Mouse (Mus musculus): ENCODE results near the gene Fam57b. TPM values are rescaled to one million over a fixed set of nuclear protein-coding genes. Genes with fewer than 3 reads are reported as not detected.

The Fam57b gene
- polyA plus RNA-seq, 1 experiment, result 0.08 TPM

GRCm38 (mm10) chr7:126802134-126802889 lies 4.8 kb downstream of the Fam57b start:
- no peak overlapping the region for H3ac ChIP-seq (ENCODE audit: control insufficient read depth, insufficient read length, low read depth)
- TF ChIP-seq MYOD1 (IDR thresholded peaks at IDR 0.05; ENCODE audit: control insufficient read depth, insufficient read length, low read depth), result peak; percentile 17
- TF ChIP-seq CTCF (IDR thresholded peaks at IDR 0.05; ENCODE audit: control insufficient read depth, insufficient read depth, insufficient read length), result no peak
- no peaks in the 10 kb centered on the region for H3K27me3 ChIP-seq (ENCODE audit: control insufficient read depth, insufficient read depth, insufficient read length)
- H3K79me2 ChIP-seq (ENCODE audit: control insufficient read depth, insufficient read depth), result peaks cover 23% of the 10 kb centered on the region
- peaks cover 15% of the 10 kb centered on the region for H3K79me3 ChIP-seq (ENCODE audit: low read depth)
- H3K36me3 ChIP-seq (ENCODE audit: control insufficient read depth, insufficient read depth), result peaks cover 3% of the 10 kb centered on the region
- no peak overlapping the region for H3K4me3 ChIP-seq (ENCODE audit: insufficient read depth, poor library complexity, severe bottlenecking)

- H3K27me3 ChIP-seq (ENCODE audit: control insufficient read depth, insufficient read depth, insufficient read length), result no peaks in the 10 kb centered on the region
- H3K79me2 ChIP-seq (ENCODE audit: control insufficient read depth, insufficient read depth), result peaks cover 23% of the 10 kb centered on the region
- H3K79me3 ChIP-seq (ENCODE audit: low read depth), result peaks cover 9% of the 10 kb centered on the region
- no peak overlapping the region for H3ac ChIP-seq (ENCODE audit: control insufficient read depth, insufficient read length, low read depth)
- no peak for TF ChIP-seq USF1 (IDR thresholded peaks at IDR 0.05; ENCODE audit: low read depth)
- TF ChIP-seq CTCF (IDR thresholded peaks at IDR 0.05; ENCODE audit: control insufficient read depth, insufficient read depth, insufficient read length), result no peak
- TF ChIP-seq MYOD1 (IDR thresholded peaks at IDR 0.05; ENCODE audit: control insufficient read depth, insufficient read length, low read depth), result no peak
- TF ChIP-seq MYOG (IDR thresholded peaks at IDR 0.05; ENCODE audit: control insufficient read depth, extremely low read depth, insufficient read length), result no peak
- TF ChIP-seq CEBPB (IDR thresholded peaks at IDR 0.05; ENCODE audit: low read depth), result no peak
- TF ChIP-seq FOSL1 (IDR thresholded peaks at IDR 0.05; ENCODE audit: insufficient read depth, low read length, poor library complexity, severe bottlenecking), result no peak
- no peak for TF ChIP-seq MAX (IDR thresholded peaks at IDR 0.05)
- no peak overlapping the region for H3K4me3 ChIP-seq (ENCODE audit: insufficient read depth, poor library complexity, severe bottlenecking)
- H3K36me3 ChIP-seq (ENCODE audit: control insufficient read depth, insufficient read depth), result no peaks in the 10 kb centered on the region
Observed at GRCm38 (mm10) chr7:126803181-126803580, 5.7 kb downstream of the Fam57b start.

GRCm38 (mm10) chr7:126803751-126804150 lies 6.3 kb downstream of the Fam57b start:
- H3K36me3 ChIP-seq (ENCODE audit: control insufficient read depth, insufficient read depth), result no peaks in the 10 kb centered on the region
- H3K79me2 ChIP-seq (ENCODE audit: control insufficient read depth, insufficient read depth), result peaks cover 23% of the 10 kb centered on the region
- peaks cover 3% of the 10 kb centered on the region for H3K79me3 ChIP-seq (ENCODE audit: low read depth)
- H3ac ChIP-seq (ENCODE audit: control insufficient read depth, insufficient read length, low read depth), result no peak overlapping the region
- no peak for TF ChIP-seq CTCF (IDR thresholded peaks at IDR 0.05; ENCODE audit: control insufficient read depth, insufficient read depth, insufficient read length)
- no peak for TF ChIP-seq MYOD1 (IDR thresholded peaks at IDR 0.05; ENCODE audit: control insufficient read depth, insufficient read length, low read depth)
- no peak for TF ChIP-seq USF1 (IDR thresholded peaks at IDR 0.05; ENCODE audit: low read depth)
- no peak for TF ChIP-seq MAX (IDR thresholded peaks at IDR 0.05)
- TF ChIP-seq MYOG (IDR thresholded peaks at IDR 0.05; ENCODE audit: control insufficient read depth, extremely low read depth, insufficient read length), result no peak
- no peak for TF ChIP-seq CEBPB (IDR thresholded peaks at IDR 0.05; ENCODE audit: low read depth)
- TF ChIP-seq FOSL1 (IDR thresholded peaks at IDR 0.05; ENCODE audit: insufficient read depth, low read length, poor library complexity, severe bottlenecking), result no peak
- no peaks in the 10 kb centered on the region for H3K27me3 ChIP-seq (ENCODE audit: control insufficient read depth, insufficient read depth, insufficient read length)
- H3K4me3 ChIP-seq (ENCODE audit: insufficient read depth, poor library complexity, severe bottlenecking), result no peak overlapping the region

- no peak for TF ChIP-seq FOSL1 (IDR thresholded peaks at IDR 0.05; ENCODE audit: insufficient read depth, low read length, poor library complexity, severe bottlenecking)
- TF ChIP-seq CEBPB (IDR thresholded peaks at IDR 0.05; ENCODE audit: low read depth), result no peak
- TF ChIP-seq MYOD1 (IDR thresholded peaks at IDR 0.05; ENCODE audit: control insufficient read depth, insufficient read length, low read depth), result no peak
- no peak for TF ChIP-seq CTCF (IDR thresholded peaks at IDR 0.05; ENCODE audit: control insufficient read depth, insufficient read depth, insufficient read length)
- no peak for TF ChIP-seq USF1 (IDR thresholded peaks at IDR 0.05; ENCODE audit: low read depth)
- no peak for TF ChIP-seq MYOG (IDR thresholded peaks at IDR 0.05; ENCODE audit: control insufficient read depth, extremely low read depth, insufficient read length)
- no peak for TF ChIP-seq MAX (IDR thresholded peaks at IDR 0.05)
- H3K27me3 ChIP-seq (ENCODE audit: control insufficient read depth, insufficient read depth, insufficient read length), result no peaks in the 10 kb centered on the region
- peaks cover 2% of the 10 kb centered on the region for H3K79me3 ChIP-seq (ENCODE audit: low read depth)
- H3K4me3 ChIP-seq (ENCODE audit: insufficient read depth, poor library complexity, severe bottlenecking), result no peak overlapping the region
- no peak overlapping the region for H3ac ChIP-seq (ENCODE audit: control insufficient read depth, insufficient read length, low read depth)
- no peaks in the 10 kb centered on the region for H3K36me3 ChIP-seq (ENCODE audit: control insufficient read depth, insufficient read depth)
- H3K79me2 ChIP-seq (ENCODE audit: control insufficient read depth, insufficient read depth), result peaks cover 20% of the 10 kb centered on the region
Observed at GRCm38 (mm10) chr7:126806956-126807355, 9.5 kb downstream of the Fam57b start.

GRCm38 (mm10) chr7:126807405-126807804 lies 9.9 kb downstream of the Fam57b start:
- H3ac ChIP-seq (ENCODE audit: control insufficient read depth, insufficient read length, low read depth), result peak overlapping the region; percentile 42

More at GRCm38 (mm10) chr7:126807405-126807804, 9.9 kb downstream of the Fam57b start:
- TF ChIP-seq FOSL1 (IDR thresholded peaks at IDR 0.05; ENCODE audit: insufficient read depth, low read length, poor library complexity, severe bottlenecking) (no peak), CTCF (IDR thresholded peaks at IDR 0.05; ENCODE audit: control insufficient read depth, insufficient read depth, insufficient read length) (no peak), MYOD1 (IDR thresholded peaks at IDR 0.05; ENCODE audit: control insufficient read depth, insufficient read length, low read depth) (no peak), CEBPB (IDR thresholded peaks at IDR 0.05; ENCODE audit: low read depth) (no peak), MYOG (IDR thresholded peaks at IDR 0.05; ENCODE audit: control insufficient read depth, extremely low read depth, insufficient read length) (no peak), MAX (IDR thresholded peaks at IDR 0.05) (no peak), USF1 (IDR thresholded peaks at IDR 0.05; ENCODE audit: low read depth) (no peak)
- Histone ChIP-seq H3K36me3 (ENCODE audit: control insufficient read depth, insufficient read depth) (no peaks in the 10 kb centered on the region), H3K79me2 (ENCODE audit: control insufficient read depth, insufficient read depth) (peaks cover 20% of the 10 kb centered on the region), H3K27me3 (ENCODE audit: control insufficient read depth, insufficient read depth, insufficient read length) (no peaks in the 10 kb centered on the region), H3K79me3 (ENCODE audit: low read depth) (peaks cover 2% of the 10 kb centered on the region), H3K4me3 (ENCODE audit: insufficient read depth, poor library complexity, severe bottlenecking) (no peak overlapping the region)
